Mouse (Mus musculus): ENCODE measurements at regions not wholly inside any gene's neighbourhood (a gene's known extent, or its start where the extent isn't known, plus 50 kb on each side); places are given as distances from the start of the nearest gene placed in this dataset.
"Not testable (repeated sequence)": the region's sequence is repeated elsewhere in the genome, so short reads cannot be mapped to it uniquely, and the experiment has no call there.

DNA sequence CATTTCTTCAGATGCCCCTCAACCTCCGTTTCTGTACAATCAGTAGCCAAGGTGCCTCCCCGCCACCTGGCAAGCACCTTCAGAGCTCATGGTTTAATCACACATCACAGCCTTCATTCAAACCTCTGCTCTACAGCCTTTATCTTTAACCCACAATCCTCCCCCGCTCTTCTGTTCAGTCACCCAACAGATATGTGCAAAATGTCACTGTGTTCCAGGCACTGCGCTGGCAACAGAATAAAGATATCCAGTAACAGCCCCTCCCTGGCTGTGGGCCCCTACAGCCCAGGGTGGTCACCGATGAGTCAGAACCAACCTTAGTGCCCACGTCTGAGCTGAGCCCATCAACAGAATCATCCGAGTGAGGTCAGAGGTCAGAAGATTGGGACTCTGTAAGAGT lies 54.3 kb upstream of the Ddr1 start:
- WGBS: 81% methylated on average over 7 of the region's 7 CpGs
- no peak overlapping the region for H3K27ac ChIP-seq (ENCODE audit: insufficient read depth, low read length)
- H3K4me1 ChIP-seq (ENCODE audit: control insufficient read depth, insufficient read depth, low read length): no peaks in the 10 kb centered on the region
- no peak overlapping the region for H3K4me3 ChIP-seq (replicated peaks; ENCODE audit: insufficient read depth, low read depth, low read length)
- TF ChIP-seq CTCF (IDR thresholded peaks at IDR 0.05; ENCODE audit: borderline replicate concordance, insufficient read depth, low read depth, low read length) (no peak), POLR2A (IDR thresholded peaks at IDR 0.05; ENCODE audit: borderline replicate concordance, insufficient read depth, low read length) (no peak)
- no peak for DNase-seq
- H3K27me3 ChIP-seq (ENCODE audit: control insufficient read depth, insufficient read depth, low read length): no peaks in the 10 kb centered on the region

DNA sequence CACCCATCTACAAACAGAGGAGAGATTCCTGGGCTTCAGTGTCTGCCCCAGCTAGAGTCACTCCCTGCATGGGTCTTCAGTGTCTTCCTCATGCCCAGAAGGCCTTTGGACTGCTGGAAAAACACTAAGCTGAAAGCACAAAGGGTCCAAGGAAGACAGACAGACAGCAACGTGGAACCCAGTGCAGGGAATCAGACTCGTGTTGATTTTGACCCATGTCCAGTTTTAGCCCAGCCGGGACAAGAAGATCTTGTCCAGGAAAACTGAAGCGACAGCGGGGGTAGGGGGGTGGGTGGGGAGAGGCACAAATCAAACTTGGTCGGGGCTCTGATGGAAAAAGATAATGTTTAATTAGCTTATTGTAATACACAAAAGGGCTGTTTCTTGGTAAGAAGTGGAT lies 55.3 kb upstream of the Ddr1 start:
- no peak for DNase-seq
- Histone ChIP-seq H3K27ac (ENCODE audit: insufficient read depth, low read length) (no peak overlapping the region), H3K4me3 (replicated peaks; ENCODE audit: insufficient read depth, low read depth, low read length) (no peak overlapping the region), H3K27me3 (ENCODE audit: control insufficient read depth, insufficient read depth, low read length) (no peaks in the 10 kb centered on the region), H3K4me1 (ENCODE audit: control insufficient read depth, insufficient read depth, low read length) (no peaks in the 10 kb centered on the region)
- WGBS: 46% methylated on average over 6 of the region's 6 CpGs
- no peak for TF ChIP-seq CTCF (IDR thresholded peaks at IDR 0.05; ENCODE audit: borderline replicate concordance, insufficient read depth, low read depth, low read length)
- TF ChIP-seq POLR2A (IDR thresholded peaks at IDR 0.05; ENCODE audit: borderline replicate concordance, insufficient read depth, low read length): no peak

DNA sequence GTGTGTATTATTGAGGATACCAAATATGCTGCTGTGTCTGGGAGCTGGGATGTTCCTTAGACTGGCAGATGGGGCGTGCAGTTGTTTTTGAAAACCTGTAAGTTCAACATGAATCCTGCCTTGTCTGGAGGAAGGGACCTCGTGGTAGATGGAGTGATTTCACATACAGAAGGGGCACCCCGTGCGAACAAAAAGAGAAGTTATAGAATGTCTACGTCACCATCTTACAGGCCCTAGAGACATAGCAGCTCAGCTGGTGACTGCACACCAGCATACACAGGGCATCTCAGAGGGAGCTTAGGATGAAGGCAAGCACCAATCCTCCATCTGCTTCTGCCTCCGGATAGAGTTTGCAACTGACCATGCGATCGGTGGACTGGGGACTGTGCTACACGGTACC lies 58.2 kb upstream of the Ddr1 start:
- TF ChIP-seq CTCF (IDR thresholded peaks at IDR 0.05; ENCODE audit: borderline replicate concordance, insufficient read depth, low read depth, low read length): no peak
- H3K27ac ChIP-seq (ENCODE audit: insufficient read depth, low read length): no peak overlapping the region
- no peaks in the 10 kb centered on the region for H3K27me3 ChIP-seq (ENCODE audit: control insufficient read depth, insufficient read depth, low read length)
- 90% methylated on average over 9 of the region's 9 CpGs for WGBS
- no peak overlapping the region for H3K4me3 ChIP-seq (replicated peaks; ENCODE audit: insufficient read depth, low read depth, low read length)
- no peaks in the 10 kb centered on the region for H3K4me1 ChIP-seq (ENCODE audit: control insufficient read depth, insufficient read depth, low read length)
- no peak for DNase-seq

DNA sequence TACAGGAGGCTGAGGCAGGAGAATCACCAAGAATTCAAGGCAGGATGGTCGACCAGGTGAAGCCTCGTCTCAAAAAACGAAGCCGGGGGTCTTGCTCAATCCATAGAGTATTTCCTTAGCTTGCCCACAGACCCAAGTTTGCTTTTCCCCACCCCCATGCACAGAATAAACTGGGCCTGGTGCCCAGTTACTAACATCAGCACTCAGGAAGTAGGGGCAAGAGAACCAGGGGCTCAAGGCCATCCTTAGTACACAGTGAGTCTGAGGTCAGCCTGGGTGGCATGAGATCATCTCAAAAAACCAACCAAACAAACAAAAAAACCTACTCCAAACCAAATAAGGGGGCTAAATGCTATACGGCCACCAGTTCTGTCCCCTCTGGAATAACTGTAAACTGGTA lies 58.4 kb upstream of the Ier3 start:
- TF ChIP-seq CTCF (IDR thresholded peaks at IDR 0.05; ENCODE audit: borderline replicate concordance, insufficient read depth, low read depth, low read length): no peak
- no peak for TF ChIP-seq POLR2A (IDR thresholded peaks at IDR 0.05; ENCODE audit: borderline replicate concordance, insufficient read depth, low read length)
- Histone ChIP-seq H3K27me3 (ENCODE audit: control insufficient read depth, insufficient read depth, low read length) (no peaks in the 10 kb centered on the region), H3K4me1 (ENCODE audit: control insufficient read depth, insufficient read depth, low read length) (no peaks in the 10 kb centered on the region), H3K4me3 (replicated peaks; ENCODE audit: insufficient read depth, low read depth, low read length) (no peak overlapping the region), H3K27ac (ENCODE audit: insufficient read depth, low read length) (no peak overlapping the region)
- no peak for DNase-seq
- 93% methylated on average over 5 of the region's 5 CpGs for WGBS

DNA sequence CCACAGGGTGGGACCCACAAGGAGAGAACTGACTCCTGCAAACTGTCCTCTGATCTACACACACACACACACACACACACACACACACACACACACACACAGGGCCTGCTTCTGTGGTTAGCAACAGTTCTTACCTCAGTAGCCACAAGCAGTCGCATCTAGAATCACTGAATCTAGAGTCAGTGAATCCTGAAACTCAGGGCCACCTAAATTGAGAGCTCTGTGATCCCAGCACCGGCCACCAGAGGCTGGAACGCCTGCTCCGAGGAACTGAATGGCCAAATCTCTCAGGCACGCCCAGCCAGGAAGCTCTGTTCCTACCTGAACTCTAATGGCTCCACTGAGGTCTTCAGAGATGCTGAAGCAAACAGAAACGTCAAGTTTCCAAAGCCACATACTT lies 57.6 kb upstream of the Ier3 start:
- no peaks in the 10 kb centered on the region for H3K27me3 ChIP-seq (ENCODE audit: control insufficient read depth, insufficient read depth, low read length)
- H3K4me3 ChIP-seq (replicated peaks; ENCODE audit: insufficient read depth, low read depth, low read length): no peak overlapping the region
- H3K27ac ChIP-seq (ENCODE audit: insufficient read depth, low read length): no peak overlapping the region
- no peak for DNase-seq
- no peaks in the 10 kb centered on the region for H3K4me1 ChIP-seq (ENCODE audit: control insufficient read depth, insufficient read depth, low read length)
- TF ChIP-seq CTCF (IDR thresholded peaks at IDR 0.05; ENCODE audit: borderline replicate concordance, insufficient read depth, low read depth, low read length) (peak; percentile 35; the same call in 1 of the 2 replicates), POLR2A (IDR thresholded peaks at IDR 0.05; ENCODE audit: borderline replicate concordance, insufficient read depth, low read length) (no peak)
- 24% methylated on average over 6 of the region's 6 CpGs for WGBS

DNA sequence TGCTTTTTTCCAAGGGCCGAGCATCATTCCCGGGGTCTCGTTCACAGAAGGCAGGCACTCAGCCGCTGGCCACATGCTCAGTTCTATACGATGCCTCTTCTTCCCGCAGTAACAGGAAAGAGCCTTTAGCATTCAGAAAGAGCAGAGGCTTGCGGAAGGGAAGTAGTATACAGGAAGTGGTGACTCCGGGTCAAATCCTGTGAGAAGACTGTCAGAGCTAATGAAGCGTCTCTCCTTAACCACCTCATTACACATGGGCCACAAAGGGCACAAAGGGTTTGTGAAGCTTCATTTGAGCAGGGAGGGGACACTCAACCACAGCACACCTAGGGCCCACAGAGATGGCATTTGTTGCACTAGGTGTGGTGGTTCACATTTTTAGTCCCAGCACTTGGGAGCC lies 55.1 kb upstream of the Ier3 start:
- no peak for DNase-seq
- WGBS: 89% methylated on average over 9 of the region's 9 CpGs

DNA sequence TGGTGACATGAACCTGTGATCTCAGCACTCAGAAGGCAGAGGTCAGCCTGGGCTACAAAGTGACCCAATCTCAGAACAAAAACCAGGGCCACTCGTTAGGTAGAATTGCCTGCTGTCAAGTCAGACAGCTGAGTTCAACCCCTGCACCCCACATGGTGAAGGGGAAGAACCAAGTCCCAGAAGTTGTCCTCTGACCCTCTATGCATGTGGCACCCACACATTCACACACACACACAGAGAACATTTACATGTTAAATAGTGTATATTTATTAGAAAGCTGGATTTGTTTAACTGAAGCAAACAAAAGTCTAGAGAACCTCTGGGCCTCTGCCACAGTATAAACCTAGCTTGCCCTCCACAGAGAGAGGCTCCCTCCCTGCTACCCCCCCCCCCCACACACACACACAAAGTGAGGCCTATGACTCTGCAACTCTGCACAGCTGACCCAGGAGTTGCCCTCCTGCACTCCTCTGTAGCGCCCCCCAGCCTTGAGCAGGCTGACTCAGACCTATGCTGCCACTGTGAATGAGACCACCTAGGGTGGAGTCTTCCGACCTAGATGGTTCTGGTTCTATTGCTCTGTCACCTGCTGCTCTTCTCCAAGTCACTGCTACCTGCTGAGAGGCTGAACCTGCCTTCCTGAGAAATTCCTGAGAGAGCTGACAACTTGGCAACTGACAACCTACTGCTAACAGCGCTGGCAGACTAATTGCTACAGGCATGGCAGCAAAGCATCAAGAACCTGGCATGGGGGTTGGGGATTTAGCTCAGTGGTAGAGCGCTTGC lies 52.1 kb upstream of the Ier3 start:
- 43% methylated on average over 5 of the region's 5 CpGs for WGBS
- no peak for TF ChIP-seq POLR2A (IDR thresholded peaks at IDR 0.05; ENCODE audit: borderline replicate concordance, insufficient read depth, low read length)
- TF ChIP-seq CTCF (IDR thresholded peaks at IDR 0.05; ENCODE audit: borderline replicate concordance, insufficient read depth, low read depth, low read length): no peak

More for the DNA sequence above, 55.1 kb upstream of the Ier3 start:
- no peak overlapping the region for H3K4me3 ChIP-seq (replicated peaks; ENCODE audit: insufficient read depth, low read depth, low read length)
- no peaks in the 10 kb centered on the region for H3K27me3 ChIP-seq (ENCODE audit: control insufficient read depth, insufficient read depth, low read length)
- peaks cover 3% of the 10 kb centered on the region for H3K4me1 ChIP-seq (ENCODE audit: control insufficient read depth, insufficient read depth, low read length)
- TF ChIP-seq POLR2A (IDR thresholded peaks at IDR 0.05; ENCODE audit: borderline replicate concordance, insufficient read depth, low read length): no peak
- TF ChIP-seq CTCF (IDR thresholded peaks at IDR 0.05; ENCODE audit: borderline replicate concordance, insufficient read depth, low read depth, low read length): no peak
- H3K27ac ChIP-seq (ENCODE audit: insufficient read depth, low read length): no peak overlapping the region

DNA sequence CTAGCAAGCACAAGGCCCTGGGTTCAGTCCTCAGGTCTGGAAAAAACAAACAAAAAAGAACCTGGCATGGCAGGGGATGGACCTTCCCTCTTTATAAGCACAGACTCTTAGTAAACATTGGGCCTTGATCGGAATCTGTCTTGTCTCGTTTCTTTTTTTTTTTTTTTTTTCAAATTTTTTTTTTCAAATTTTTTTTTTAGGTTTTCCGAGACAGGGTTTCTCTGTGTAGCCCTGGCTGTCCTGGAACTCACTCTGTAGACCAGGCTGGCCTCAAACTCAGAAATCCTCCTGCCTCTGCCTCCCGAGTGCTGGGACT lies 51.6 kb upstream of the Ier3 start:
- H3K27ac ChIP-seq (ENCODE audit: insufficient read depth, low read length); H3K27me3 ChIP-seq (ENCODE audit: control insufficient read depth, insufficient read depth, low read length); DNase-seq; H3K4me3 ChIP-seq (replicated peaks; ENCODE audit: insufficient read depth, low read depth, low read length): not testable (repeated sequence)
- H3K4me1 ChIP-seq (ENCODE audit: control insufficient read depth, insufficient read depth, low read length): peaks cover 10% of the 10 kb centered on the region
- 86% methylated on average over 4 of the region's 4 CpGs for WGBS

More for the DNA sequence above, 52.1 kb upstream of the Ier3 start:
- Histone ChIP-seq H3K27me3 (ENCODE audit: control insufficient read depth, insufficient read depth, low read length) (no peaks in the 10 kb centered on the region), H3K4me3 (replicated peaks; ENCODE audit: insufficient read depth, low read depth, low read length) (no peak overlapping the region), H3K4me1 (ENCODE audit: control insufficient read depth, insufficient read depth, low read length) (peaks cover 10% of the 10 kb centered on the region), H3K27ac (ENCODE audit: insufficient read depth, low read length) (no peak overlapping the region)
- DNase-seq: peak; percentile 30 to 65

All from cerebellum, adult 2 months (tissue).